Mouse (Mus musculus) urinary bladder, adult 18-20 months (tissue): ENCODE measurements around the gene Hspb9.

Experiments used
- DNase-seq, 2 experiments: peaks; one replicate each; pipeline ENCODE4 v3.0.0; 2022; ENCODE audit warnings: low spot score in 2 of 2, mixed read lengths in 2 of 2

The Hspb9 gene

DNA sequence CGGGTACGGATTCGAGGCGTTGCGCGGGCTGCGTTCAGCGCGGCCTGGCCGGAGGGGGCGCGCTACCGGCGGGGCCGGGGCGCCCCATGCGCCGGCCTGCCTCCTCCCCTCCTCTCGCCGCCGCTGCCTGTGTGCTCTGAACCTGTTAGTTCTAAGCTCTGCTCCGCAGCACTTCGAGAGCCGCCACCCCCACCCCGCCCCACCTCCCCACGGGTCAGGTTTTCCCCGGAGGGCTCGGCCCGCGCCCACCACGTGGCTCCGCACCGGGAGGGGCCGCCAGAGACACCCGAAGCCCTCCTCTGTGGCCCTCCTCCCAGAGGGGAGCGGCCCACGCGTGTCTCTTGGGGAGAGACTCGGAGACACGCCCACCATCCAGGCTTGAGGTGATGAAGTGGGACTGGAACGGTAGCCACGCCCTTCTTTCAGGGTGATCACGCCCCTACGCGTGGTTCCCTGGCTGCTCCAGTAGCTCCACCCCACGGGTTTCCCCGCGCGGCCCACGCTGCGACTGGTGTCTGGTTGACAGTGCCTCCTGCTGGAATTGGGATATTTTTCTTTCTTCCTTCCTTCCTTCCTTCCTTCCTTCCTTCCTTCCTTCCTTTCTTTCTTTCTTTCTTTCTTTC is 46.1 kb downstream of the Hspb9 start, which contains the start of gene Kcnh4:
Kcnh4 (minus strand) TSS at position 332 of the 623 bp plus-strand sequence.
- no peak for DNase-seq

DNA sequence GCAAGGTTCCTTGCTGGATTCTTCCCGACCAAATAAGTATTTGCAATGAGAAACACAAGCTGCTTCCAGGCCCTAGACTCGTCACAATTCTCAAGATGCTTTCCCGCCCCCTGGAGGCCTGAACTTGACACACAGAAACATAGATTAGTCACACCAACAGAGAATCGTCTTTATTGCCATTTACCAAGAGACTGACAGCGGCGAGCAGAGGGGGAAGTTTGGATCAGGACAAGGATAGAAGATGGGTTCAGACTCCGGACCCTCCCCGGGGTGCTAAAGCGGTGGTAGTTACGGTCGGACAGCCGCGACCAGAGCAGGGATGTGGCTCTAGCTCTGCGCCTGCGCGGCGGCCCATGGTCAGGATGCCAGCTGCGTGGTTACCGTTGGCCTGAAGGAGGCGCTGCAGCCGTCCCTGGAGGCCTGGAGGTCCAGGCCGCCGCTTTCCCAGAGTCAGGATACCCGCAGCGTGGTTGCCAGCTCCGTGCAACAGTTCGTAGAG is 47.9 kb downstream of the Hspb9 start:
- peak; percentile 49 to 81 for DNase-seq

DNA sequence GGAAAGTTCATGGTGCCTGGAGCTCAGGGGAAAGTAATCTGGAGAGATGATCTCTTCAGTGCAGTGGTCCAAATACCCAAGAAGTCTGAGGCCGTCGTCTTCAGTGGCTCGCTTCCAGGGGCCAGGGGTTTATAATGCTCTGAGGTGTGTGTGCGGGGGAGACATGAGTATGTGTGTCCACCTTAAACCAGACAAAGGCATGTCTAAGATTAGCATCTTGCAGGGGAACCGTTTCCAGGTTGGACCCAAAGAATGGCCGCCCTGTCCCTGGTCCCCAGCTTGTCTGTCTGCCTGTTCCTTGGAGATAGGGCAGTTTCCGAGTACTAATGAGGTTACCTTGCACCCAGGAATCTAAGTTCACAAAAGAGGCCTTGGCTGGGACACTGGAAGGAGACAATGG is 49.2 kb downstream of the Hspb9 start, which contains the start of gene Hcrt:
Hcrt (minus strand) TSS at position 101 of the 400 bp plus-strand sequence.
- DNase-seq: no peak
